Mouse (Mus musculus): ENCODE measurements around the gene Kcnq1.

DNA sequence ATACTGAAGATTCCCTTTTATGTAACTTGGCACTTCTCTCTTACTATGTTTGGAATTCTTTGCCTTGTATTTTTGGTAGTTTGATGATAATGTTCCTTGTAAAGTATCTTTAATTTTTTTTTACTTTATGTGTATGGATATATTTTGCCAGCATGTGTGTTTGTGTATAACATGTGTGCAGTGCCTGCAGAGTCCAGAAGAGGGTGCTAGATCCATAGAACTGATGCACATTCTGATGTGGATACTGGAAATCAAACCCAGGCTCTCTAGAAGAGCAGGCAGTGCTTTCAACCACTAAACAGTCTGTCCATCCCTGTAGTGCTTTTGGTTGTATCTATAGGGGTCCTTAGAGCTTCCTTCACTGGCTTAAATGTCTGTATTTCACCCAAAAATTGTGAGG lies 8.6 kb downstream of the Kcnq1 start:
- TF ChIP-seq POLR2AphosphoS5 (IDR thresholded peaks at IDR 0.05; ENCODE audit: borderline replicate concordance, low read depth, low read length): no peak
- no peak for TF ChIP-seq MYB (IDR thresholded peaks at IDR 0.05; ENCODE audit: low read depth, low read length)

Data from MEL (cell line).